Mouse (Mus musculus): ENCODE results near the gene Taf3. TPM values are rescaled to one million over a fixed set of nuclear protein-coding genes. Genes with fewer than 3 reads are reported as not detected.
A peak's percentile ranks its signal among the peaks of the same experiment; 100 is the strongest.

Taf3 gene
- total and polyA plus RNA-seq, 3 experiments: 3.1 to 13.4 (median 6.0) TPM

GRCm38 (mm10) chr2:9946739-9947138 is 101.7 kb downstream of the Taf3 start:
- Histone ChIP-seq H3K36me3 (replicated peaks in 1 of 2; ENCODE audit: control insufficient read depth in 1 of 2, insufficient read depth in 1 of 2, low read length in 1 of 2) (peaks cover 1 to 50% of the 10 kb centered on the region in 2 experiments), H3K9me3 (replicated peaks; ENCODE audit: low read length) (no peaks in the 10 kb centered on the region), H3K27me3 (replicated peaks) (no peaks in the 10 kb centered on the region), H3K9ac (ENCODE audit: insufficient read depth, low read depth) (no peak overlapping the region), H3K4me3 (replicated peaks in 1 of 3; ENCODE audit: low read depth in 2 of 3, low read length in 2 of 3, poor library complexity in 1 of 3) (no peak overlapping the region), H3K4me1 (ENCODE audit: control insufficient read depth in 1 of 2, insufficient read depth in 2 of 2) (peaks cover 0 to 9% of the 10 kb centered on the region in 2 experiments; a peak in 2 of 4 replicates), H3K27ac (ENCODE audit: insufficient read depth, low read depth) (no peak overlapping the region), H3K79me2 (replicated peaks; ENCODE audit: control insufficient read depth, extremely low read depth, insufficient read depth, poor library complexity, severe bottlenecking) (no peaks in the 10 kb centered on the region), H3K4me2 (ENCODE audit: insufficient read depth, low read depth, poor library complexity, severe bottlenecking) (no peak overlapping the region)
- TF ChIP-seq MAFK (IDR thresholded peaks at IDR 0.05; ENCODE audit: insufficient replicate concordance, low read length) (peak; percentile 49; the same call in 1 of the 2 replicates), CHD1 (IDR thresholded peaks at IDR 0.05; ENCODE audit: low read depth, low read length) (no peak)
- DNase-seq (ENCODE audit: extremely low read depth): no peak
- dilution Hi-C loops (cut with MboI; ENCODE audit: extremely low pct_ligation_motif_present, extremely low pct_unique_long_range_greater_than_20kb, low sequenced_read_pairs): no loop called here
- in situ Hi-C loops (cut with MboI; ENCODE audit: low pct_ligation_motif_present, low pct_unique_long_range_greater_than_20kb, low sequenced_read_pairs): no loop called here

- Histone ChIP-seq H3K27ac (ENCODE audit: insufficient read depth, low read depth) (no peak overlapping the region), H3K4me3 (replicated peaks in 1 of 3; ENCODE audit: low read depth in 2 of 3, low read length in 2 of 3, poor library complexity in 1 of 3) (no peak overlapping the region), H3K9ac (ENCODE audit: insufficient read depth, low read depth) (no peak overlapping the region), H3K79me2 (replicated peaks; ENCODE audit: control insufficient read depth, extremely low read depth, insufficient read depth, poor library complexity, severe bottlenecking) (no peaks in the 10 kb centered on the region), H3K4me2 (ENCODE audit: insufficient read depth, low read depth, poor library complexity, severe bottlenecking) (no peak overlapping the region), H3K9me3 (replicated peaks; ENCODE audit: low read length) (no peaks in the 10 kb centered on the region), H3K4me1 (ENCODE audit: control insufficient read depth in 1 of 2, insufficient read depth in 2 of 2) (peaks cover 0 to 9% of the 10 kb centered on the region in 2 experiments; a peak in 2 of 4 replicates), H3K27me3 (replicated peaks) (no peaks in the 10 kb centered on the region), H3K36me3 (replicated peaks in 1 of 2; ENCODE audit: control insufficient read depth in 1 of 2, insufficient read depth in 1 of 2, low read length in 1 of 2) (peaks cover 2 to 48% of the 10 kb centered on the region in 2 experiments)
- no peak for DNase-seq (ENCODE audit: extremely low read depth)
- no peak for TF ChIP-seq MEF2A (IDR thresholded peaks at IDR 0.05; ENCODE audit: borderline replicate concordance, low read depth, low read length)
- TF ChIP-seq CHD2 (IDR thresholded peaks at IDR 0.05; ENCODE audit: low read length): no peak
- TF ChIP-seq CTCF (conservative IDR thresholded peaks at IDR 0.05 in 1 of 2, IDR thresholded peaks at IDR 0.05 in 1 of 2; ENCODE audit: low read depth in 2 of 2, low read length in 2 of 2): no peak
- no peak for TF ChIP-seq MAX (IDR thresholded peaks at IDR 0.05; ENCODE audit: low read length)
- TF ChIP-seq TCF12 (IDR thresholded peaks at IDR 0.05; ENCODE audit: low read depth, low read length): no peak
- TF ChIP-seq NRF1 (IDR thresholded peaks at IDR 0.05; ENCODE audit: low read depth, low read length): no peak
- TF ChIP-seq RCOR1 (conservative IDR thresholded peaks at IDR 0.05; ENCODE audit: low read depth, low read length): no peak
- no peak for TF ChIP-seq JUND (conservative IDR thresholded peaks at IDR 0.05; ENCODE audit: low read depth, low read length)
- TF ChIP-seq USF1 (IDR thresholded peaks at IDR 0.05; ENCODE audit: low read depth, low read length): no peak
- no peak for TF ChIP-seq RAD21 (IDR thresholded peaks at IDR 0.05; ENCODE audit: low read depth, low read length)
- TF ChIP-seq MYC (IDR thresholded peaks at IDR 0.05; ENCODE audit: low read depth, low read length): no peak
- no peak for TF ChIP-seq MXI1 (IDR thresholded peaks at IDR 0.05; ENCODE audit: low read depth, low read length)
- no peak for TF ChIP-seq BHLHE40 (IDR thresholded peaks at IDR 0.05; ENCODE audit: low read depth, low read length)
- no peak for TF ChIP-seq SMC3 (IDR thresholded peaks at IDR 0.05; ENCODE audit: low read depth, low read length)
- no peak for TF ChIP-seq TBP (conservative IDR thresholded peaks at IDR 0.05; ENCODE audit: low read depth, low read length)
- no peak for TF ChIP-seq GABPA (IDR thresholded peaks at IDR 0.05; ENCODE audit: insufficient replicate concordance, low read depth, low read length)
- dilution Hi-C loops (cut with MboI; ENCODE audit: extremely low pct_ligation_motif_present, extremely low pct_unique_long_range_greater_than_20kb, low sequenced_read_pairs) (no loop called here), in situ Hi-C loops (cut with MboI; ENCODE audit: low pct_ligation_motif_present, low pct_unique_long_range_greater_than_20kb, low sequenced_read_pairs) (no loop called here)
Observed at GRCm38 (mm10) chr2:9945611-9946010, 102.8 kb downstream of the Taf3 start.
